Mouse (Mus musculus) erythroblast, embryonic 14.5 days (primary cell): Measurements from ENCODE around the gene Pithd1. TPM values are rescaled to one million over a fixed set of nuclear protein-coding genes. Genes with fewer than 3 reads are reported as not detected.

ENCODE experiments used
- H3K27me3 ChIP-seq: 2 replicates; pipeline ENCODE4 v1.6.1; 2012; ENCODE audit warnings: inconsistent platforms; ENCODE audit not compliant: control insufficient read depth
- H3K36me3 ChIP-seq: 2 replicates; pipeline ENCODE4 v1.6.1; 2012; ENCODE audit warnings: mild to moderate bottlenecking, inconsistent platforms; ENCODE audit not compliant: control insufficient read depth
- H3K4me1 ChIP-seq: 2 replicates; pipeline ENCODE4 v1.6.1; 2012; ENCODE audit warnings: inconsistent platforms; ENCODE audit not compliant: control insufficient read depth
- H3K4me3 ChIP-seq: replicated peaks from 2 replicates; pipeline ENCODE3; 2012; ENCODE audit warnings: moderate library complexity, mild to moderate bottlenecking, inconsistent platforms
- H3K9me3 ChIP-seq: 2 replicates; pipeline ENCODE4 v1.6.1; 2012; ENCODE audit warnings: low read length, inconsistent platforms, mixed read lengths; ENCODE audit not compliant: control insufficient read depth
- GATA1 ChIP-seq: IDR thresholded peaks from 2 replicates; pipeline ENCODE4 v1.6.1; 2012; ENCODE audit warnings: low read length, inconsistent platforms, mixed read lengths
- TAL1 ChIP-seq: IDR thresholded peaks from 3 replicates; pipeline ENCODE4 v1.6.1; 2012; ENCODE audit warnings: low read length, inconsistent platforms, mixed read lengths
- polyA plus RNA-seq: library from polyadenylated mRNA; stranded (reverse); fragments of >175 nt; gene quantifications from 2 replicates; pipeline ENCODE4 v1.2.3, GENCODE M21; 2012

Pithd1 gene
- polyA plus RNA-seq, 1 experiment = 16.8 TPM

DNA sequence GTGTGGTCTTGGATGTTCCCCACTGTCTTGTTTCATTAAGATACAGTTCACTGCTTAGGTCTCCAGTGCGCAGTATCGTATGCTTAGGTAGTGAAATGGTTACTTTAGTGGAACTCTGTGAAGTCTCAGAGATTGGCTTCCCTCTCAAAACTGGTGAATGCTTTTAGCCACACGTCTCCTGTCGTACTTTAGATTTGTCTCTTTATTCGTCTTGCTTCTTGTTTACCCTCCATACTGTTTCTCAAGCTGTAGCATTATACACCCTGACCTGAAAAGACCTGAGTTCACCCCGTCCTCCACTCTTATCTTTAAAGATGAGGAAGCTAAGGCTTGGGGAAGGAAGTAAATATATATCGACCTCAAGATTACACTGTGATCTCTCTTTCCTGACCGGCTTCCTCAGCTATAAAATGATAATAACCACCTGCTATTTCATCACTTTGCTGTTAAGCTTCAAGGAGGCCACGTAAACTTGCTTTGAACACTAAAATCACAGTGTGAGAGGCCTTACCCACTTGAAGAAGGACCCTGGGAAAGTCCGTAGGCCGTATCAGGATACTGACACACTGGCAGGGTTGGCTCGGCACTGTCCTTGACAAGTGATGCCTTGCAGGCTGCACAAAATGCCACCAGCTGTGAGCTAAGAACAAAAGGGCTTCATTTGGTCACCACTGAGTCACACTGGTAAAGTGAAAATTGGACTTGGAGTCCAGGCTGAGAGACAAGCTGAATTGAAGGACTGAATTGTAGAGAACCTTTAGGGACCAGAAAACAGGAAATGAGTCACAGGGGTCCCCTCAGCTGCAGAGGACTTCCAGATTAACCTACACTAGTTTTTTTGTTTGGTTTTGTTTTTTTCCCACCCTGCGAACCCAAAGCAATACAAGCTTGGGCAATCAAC is 13.9 kb downstream of the Pithd1 start:
- no peak for TF ChIP-seq TAL1
- no peak for TF ChIP-seq GATA1
- peaks cover 37% of the 10 kb centered on the region for H3K4me1 ChIP-seq
- peak overlapping the region; percentile 80 for H3K4me3 ChIP-seq
- H3K27me3 ChIP-seq = no peaks in the 10 kb centered on the region
- no peaks in the 10 kb centered on the region for H3K9me3 ChIP-seq
- peaks cover 78% of the 10 kb centered on the region for H3K36me3 ChIP-seq

DNA sequence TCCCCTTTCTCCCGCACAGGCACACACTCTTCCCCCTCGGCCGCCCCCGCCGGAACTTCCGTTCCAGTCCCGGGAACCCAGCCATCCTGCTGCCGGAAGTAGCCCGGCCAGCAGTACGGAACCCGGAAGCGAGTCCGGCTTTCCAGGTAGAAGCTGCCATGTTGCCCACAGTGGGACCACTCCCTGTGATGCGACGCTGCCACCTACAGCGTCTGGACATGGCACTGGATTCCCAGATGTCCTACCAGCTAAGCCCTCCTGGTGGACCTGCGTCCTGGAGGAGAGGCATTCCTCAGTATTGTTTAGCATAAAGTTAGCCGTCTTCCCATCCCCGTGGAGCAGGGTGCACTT is 14.5 kb downstream of the Pithd1 start, which contains the start of gene Lypla2:
Lypla2 (minus strand) TSS at position 71 of the 351 bp plus-strand sequence.
- peaks cover 80% of the 10 kb centered on the region for H3K36me3 ChIP-seq
- H3K4me3 ChIP-seq = peak within 1 kb of the TSS; percentile 80
- TF ChIP-seq GATA1 (no peak), TAL1 (no peak)
- H3K9me3 ChIP-seq = no peaks in the 10 kb centered on the region
- H3K4me1 ChIP-seq = peaks cover 37% of the 10 kb centered on the region
- H3K27me3 ChIP-seq = no peaks in the 10 kb centered on the region

GRCm38 (mm10) chr4:135971805-135972555 is 15.1 kb downstream of the Pithd1 start:
- peak overlapping the region; percentile 80 for H3K4me3 ChIP-seq
- H3K36me3 ChIP-seq = peaks cover 81% of the 10 kb centered on the region
- TF ChIP-seq TAL1 (no peak), GATA1 (no peak)
- peaks cover 37% of the 10 kb centered on the region for H3K4me1 ChIP-seq
- no peaks in the 10 kb centered on the region for H3K27me3 ChIP-seq
- no peaks in the 10 kb centered on the region for H3K9me3 ChIP-seq

DNA sequence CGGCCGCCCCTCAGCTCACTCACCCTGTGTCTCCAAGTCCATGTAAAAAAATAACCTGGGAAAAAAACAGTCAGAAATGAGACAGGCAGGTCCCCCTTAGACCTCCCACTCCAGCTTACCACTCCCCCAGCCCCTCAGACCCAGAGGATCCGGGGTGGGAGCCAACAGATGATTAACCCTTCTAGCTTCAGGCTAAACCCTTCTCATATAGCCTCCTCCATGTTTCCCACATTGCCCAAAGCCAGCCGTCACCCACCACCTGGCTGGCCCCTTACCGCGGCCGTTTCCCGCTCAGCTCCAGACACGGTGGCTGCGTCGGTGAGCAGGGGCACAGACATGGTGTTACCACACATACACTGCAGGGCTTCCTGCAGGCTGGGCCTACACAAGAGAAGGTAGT is 16.5 kb downstream of the Pithd1 start:
- H3K36me3 ChIP-seq = peaks cover 81% of the 10 kb centered on the region
- peaks cover 44% of the 10 kb centered on the region for H3K4me1 ChIP-seq
- H3K27me3 ChIP-seq = no peaks in the 10 kb centered on the region
- no peak for TF ChIP-seq TAL1
- TF ChIP-seq GATA1 = no peak
- H3K9me3 ChIP-seq = no peaks in the 10 kb centered on the region
- H3K4me3 ChIP-seq = no peak overlapping the region

DNA sequence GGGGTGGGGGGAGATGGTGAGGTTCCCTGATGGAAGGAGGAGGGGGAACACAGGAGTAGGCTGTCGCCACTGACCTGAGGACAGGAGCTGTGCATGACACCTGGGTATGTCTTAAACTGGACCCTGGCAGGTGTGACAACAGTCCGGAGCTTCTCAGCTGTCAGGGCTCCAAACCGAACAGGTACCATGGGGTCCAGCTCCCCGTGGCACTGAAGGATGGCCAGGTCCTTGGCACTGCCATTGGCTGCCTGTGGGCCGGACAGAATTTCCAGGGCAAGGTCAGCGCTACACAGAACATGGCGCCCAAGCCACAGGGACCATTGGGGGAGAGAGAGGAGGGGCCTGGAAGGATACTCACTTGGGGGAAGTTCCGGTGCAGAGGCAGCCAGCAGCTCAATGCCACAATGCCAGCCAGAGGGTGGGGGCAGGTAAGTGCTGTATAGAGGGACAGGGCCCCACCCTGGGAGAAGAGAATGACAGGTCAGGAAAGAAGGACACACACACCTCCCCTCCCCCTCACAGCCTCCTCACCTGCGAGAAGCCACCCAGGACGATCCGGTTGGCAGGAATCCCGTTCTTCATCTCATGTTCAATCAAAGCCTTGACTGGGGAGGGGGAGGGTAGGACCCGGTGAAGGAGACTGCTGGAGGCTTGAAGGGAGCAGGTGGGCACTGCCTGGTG is 17.9 kb downstream of the Pithd1 start:
- H3K27me3 ChIP-seq = no peaks in the 10 kb centered on the region
- H3K9me3 ChIP-seq = no peaks in the 10 kb centered on the region
- H3K4me1 ChIP-seq = peaks cover 57% of the 10 kb centered on the region
- H3K36me3 ChIP-seq = peaks cover 73% of the 10 kb centered on the region
- H3K4me3 ChIP-seq = no peak overlapping the region
- no peak for TF ChIP-seq GATA1
- no peak for TF ChIP-seq TAL1

GRCm38 (mm10) chr4:135968271-135968869 is 18.7 kb downstream of the Pithd1 start:
- H3K4me1 ChIP-seq = peaks cover 58% of the 10 kb centered on the region

GRCm38 (mm10) chr4:135967086-135967760 is 19.8 kb downstream of the Pithd1 start:
- H3K4me3 ChIP-seq = no peak overlapping the region

More at GRCm38 (mm10) chr4:135968271-135968869, 18.7 kb downstream of the Pithd1 start:
- Histone ChIP-seq H3K9me3 (no peaks in the 10 kb centered on the region), H3K36me3 (peaks cover 64% of the 10 kb centered on the region), H3K4me3 (no peak overlapping the region), H3K27me3 (no peaks in the 10 kb centered on the region)
- no peak for TF ChIP-seq GATA1
- TF ChIP-seq TAL1 = no peak

GRCm38 (mm10) chr4:135966283-135966682 is 20.8 kb downstream of the Pithd1 start:
- H3K4me3 ChIP-seq = no peak overlapping the region
- H3K36me3 ChIP-seq = peaks cover 70% of the 10 kb centered on the region
- H3K4me1 ChIP-seq = peaks cover 58% of the 10 kb centered on the region
- no peaks in the 10 kb centered on the region for H3K9me3 ChIP-seq
- H3K27me3 ChIP-seq = no peaks in the 10 kb centered on the region
- TF ChIP-seq GATA1 (no peak), TAL1 (no peak)

More at GRCm38 (mm10) chr4:135967086-135967760, 19.8 kb downstream of the Pithd1 start:
- Histone ChIP-seq H3K4me1 (peaks cover 58% of the 10 kb centered on the region), H3K9me3 (no peaks in the 10 kb centered on the region), H3K36me3 (peaks cover 61% of the 10 kb centered on the region), H3K27me3 (no peaks in the 10 kb centered on the region)
- TF ChIP-seq TAL1 = no peak
- no peak for TF ChIP-seq GATA1
